Mouse (Mus musculus) limb, embryonic 12.5 days (tissue): Measurements from ENCODE around the gene Wdr93. TPM values are rescaled to one million over a fixed set of nuclear protein-coding genes. Genes with fewer than 3 reads are reported as not detected.

Experiments used
- ATAC-seq: fragments of 200-750 bp; cut with Nextera tagmentation; 2 replicates; pipeline ENCODE4 v1.8.0; 2017; ENCODE audit warnings: low read depth, moderate TSS enrichment; ENCODE audit not compliant: insufficient number of reproducible peaks, insufficient read depth, low FRiP score, low TSS enrichment
- H3K27ac ChIP-seq: fragments of 300-500 bp; sonication (generic); 2 replicates; pipeline ENCODE4 v1.5.1; 2016; ENCODE audit warnings: mild to moderate bottlenecking, moderate library complexity
- H3K27me3 ChIP-seq: fragments of 300-500 bp; sonication (generic); 2 replicates; pipeline ENCODE4 v1.6.1; 2016; ENCODE audit warnings: mild to moderate bottlenecking, moderate library complexity
- H3K36me3 ChIP-seq: fragments of 300-500 bp; sonication (generic); 2 replicates; pipeline ENCODE4 v1.6.1; 2016; ENCODE audit warnings: mild to moderate bottlenecking, moderate library complexity
- H3K4me1 ChIP-seq: fragments of 300-500 bp; sonication (generic); replicated peaks from 2 replicates; pipeline ENCODE4 v1.6.1; 2016
- H3K4me2 ChIP-seq: fragments of 300-500 bp; sonication (generic); 2 replicates; pipeline ENCODE4 v1.6.1; 2016; ENCODE audit warnings: mild to moderate bottlenecking, moderate library complexity
- H3K4me3 ChIP-seq: fragments of 300-500 bp; sonication (generic); replicated peaks from 2 replicates; pipeline ENCODE4 v1.5.1; 2016; ENCODE audit warnings: mild to moderate bottlenecking
- H3K9ac ChIP-seq: fragments of 300-500 bp; sonication (generic); replicated peaks from 2 replicates; pipeline ENCODE4 v1.6.1; 2016; ENCODE audit warnings: mild to moderate bottlenecking, moderate library complexity
- H3K9me3 ChIP-seq: fragments of 300-500 bp; sonication (generic); 2 replicates; pipeline ENCODE4 v1.6.1; 2016; ENCODE audit warnings: mild to moderate bottlenecking, moderate library complexity
- WGBS: fragments of 180-500 bp; shearing (Covaris S2); methylation state at CpG from one replicate; pipeline ENCODE4 v1.1.7; 2016; 5-methylcytosine and 5-hydroxymethylcytosine counted together
- polyA plus RNA-seq: library from polyadenylated mRNA; unstranded; fragments of >200 nt; fragmentation: Nextera tagmentation; extraction: Ambion mirVana; gene quantifications from 2 replicates; pipeline ENCODE4 v1.2.1, GENCODE M21; 2016

Gene Wdr93
- 0.32 and 0.35 TPM in 2 replicates for polyA plus RNA-seq

- Histone ChIP-seq H3K27ac (no peak within 1 kb of the TSS), H3K9ac (peak within 1 kb of the TSS; percentile 71), H3K27me3 (no peaks in the 10 kb centered on the region), H3K4me1 (peaks cover 7% of the 10 kb centered on the region), H3K36me3 (peaks cover 10% of the 10 kb centered on the region; the same call in 1 of the 2 replicates), H3K4me3 (peak within 1 kb of the TSS; percentile 78), H3K4me2 (peak within 1 kb of the TSS; percentile 91), H3K9me3 (no peaks in the 10 kb centered on the region)
- ATAC-seq, result peak; percentile 89
- 3% methylated on average over 46 of the region's 46 CpGs for WGBS
Measured at GRCm38 (mm10) chr7:79742659-79743536, at the start of gene Wdr93, which contains the start of gene Pex11a. Gene Wdr93, plus strand, starts transcription at chr7:79743163. Gene Pex11a, minus strand, starts transcription at chr7:79743131.

GRCm38 (mm10) chr7:79696495-79696894 lies 46.5 kb upstream of the Wdr93 start:
- Histone ChIP-seq H3K9ac (no peak overlapping the region), H3K27me3 (no peaks in the 10 kb centered on the region), H3K4me3 (no peak overlapping the region), H3K27ac (no peak overlapping the region), H3K4me1 (no peaks in the 10 kb centered on the region), H3K4me2 (no peak overlapping the region), H3K9me3 (no peaks in the 10 kb centered on the region), H3K36me3 (peaks cover 96% of the 10 kb centered on the region)
- ATAC-seq, result no peak
- WGBS, result 91% methylated on average over 8 of the region's 8 CpGs

DNA sequence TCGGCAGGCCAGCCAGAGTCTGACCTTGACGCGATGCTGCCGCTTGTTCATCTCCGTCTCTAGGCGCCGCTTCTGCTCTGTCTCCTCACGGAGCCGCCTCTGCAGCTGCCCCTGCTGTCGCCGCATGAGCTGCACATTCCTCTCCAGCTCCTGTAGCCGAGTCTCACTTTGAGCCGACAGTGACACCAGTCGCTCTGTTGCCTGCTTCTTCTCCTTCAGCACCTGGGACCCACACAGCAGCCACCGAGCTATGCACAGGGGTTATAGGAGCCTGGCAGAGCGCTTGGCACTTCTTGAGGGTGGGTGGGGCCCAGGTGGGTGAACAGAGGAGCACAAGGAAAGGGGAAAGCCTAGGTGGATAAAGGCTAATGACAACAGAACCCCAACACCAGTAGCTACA lies 40.2 kb upstream of the Wdr93 start:
- WGBS, result 82% methylated on average over 16 of the region's 16 CpGs
- ATAC-seq, result no peak
- no peaks in the 10 kb centered on the region for H3K27me3 ChIP-seq

DNA sequence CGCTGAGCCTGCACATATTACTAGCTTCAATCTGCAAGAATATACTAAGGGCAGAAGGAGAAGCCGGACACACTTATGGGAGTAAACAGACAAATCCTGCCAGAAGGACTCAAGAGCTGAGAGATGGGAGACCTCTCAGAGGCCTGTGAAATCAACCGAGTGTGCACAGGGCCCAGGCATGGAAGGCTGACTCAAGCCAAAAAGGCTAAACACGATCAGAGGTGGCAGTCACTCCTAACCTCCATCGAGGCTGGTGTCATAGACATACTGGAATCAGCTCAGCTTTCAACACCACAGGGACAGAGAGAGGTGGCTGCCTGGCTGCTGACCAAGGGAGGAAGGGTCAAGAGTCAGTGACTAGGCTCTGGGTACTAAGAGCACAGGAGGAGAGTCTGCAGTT lies 37.8 kb upstream of the Wdr93 start:
- Histone ChIP-seq H3K4me2 (no peak overlapping the region), H3K9me3 (no peaks in the 10 kb centered on the region), H3K27me3 (peaks cover 8% of the 10 kb centered on the region), H3K4me3 (no peak overlapping the region), H3K9ac (no peak overlapping the region), H3K36me3 (peaks cover 90% of the 10 kb centered on the region), H3K4me1 (peaks cover 6% of the 10 kb centered on the region), H3K27ac (no peak overlapping the region)
- 92% methylated on average over 5 of the region's 5 CpGs for WGBS
- ATAC-seq, result no peak

More for the DNA sequence above, 40.2 kb upstream of the Wdr93 start:
- Histone ChIP-seq H3K27ac (no peak overlapping the region), H3K9ac (no peak overlapping the region), H3K4me3 (no peak overlapping the region), H3K36me3 (peaks cover 100% of the 10 kb centered on the region), H3K4me2 (no peak overlapping the region), H3K4me1 (no peaks in the 10 kb centered on the region), H3K9me3 (no peaks in the 10 kb centered on the region)

DNA sequence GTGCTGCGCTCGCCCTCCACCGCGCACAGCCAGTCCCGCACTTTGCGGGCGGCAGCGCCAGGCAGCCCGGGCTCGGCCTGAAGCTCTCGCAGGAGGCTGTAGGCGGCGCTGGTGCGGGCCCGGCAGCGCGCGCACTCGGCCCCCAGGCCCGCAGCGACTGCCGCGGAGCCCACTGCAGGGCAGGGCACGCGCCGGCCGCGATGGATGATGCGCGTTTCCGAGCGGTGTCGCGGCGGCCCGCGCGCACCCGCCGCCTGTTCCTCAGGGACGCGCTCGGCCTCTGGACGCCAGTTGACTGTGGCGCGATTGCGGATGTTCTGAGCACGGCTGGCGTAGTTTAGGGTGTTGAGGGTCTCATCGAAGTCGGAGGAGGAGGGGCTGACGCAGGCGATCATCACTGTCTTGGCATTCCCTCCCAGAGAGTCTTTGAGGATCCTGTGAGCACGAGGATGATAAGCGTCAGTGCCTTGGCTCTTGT lies 32.8 kb upstream of the Wdr93 start:
- Histone ChIP-seq H3K4me2 (peak overlapping the region; percentile 76), H3K27me3 (peaks cover 24% of the 10 kb centered on the region), H3K9ac (peak overlapping the region; percentile 63), H3K4me1 (peaks cover 19% of the 10 kb centered on the region), H3K36me3 (peaks cover 54% of the 10 kb centered on the region), H3K4me3 (peak overlapping the region; percentile 45), H3K27ac (no peak overlapping the region), H3K9me3 (no peaks in the 10 kb centered on the region)
- WGBS, result under 1% methylated on average over 55 of the region's 55 CpGs
- ATAC-seq, result no peak; the same call in 1 of the 2 replicates

DNA sequence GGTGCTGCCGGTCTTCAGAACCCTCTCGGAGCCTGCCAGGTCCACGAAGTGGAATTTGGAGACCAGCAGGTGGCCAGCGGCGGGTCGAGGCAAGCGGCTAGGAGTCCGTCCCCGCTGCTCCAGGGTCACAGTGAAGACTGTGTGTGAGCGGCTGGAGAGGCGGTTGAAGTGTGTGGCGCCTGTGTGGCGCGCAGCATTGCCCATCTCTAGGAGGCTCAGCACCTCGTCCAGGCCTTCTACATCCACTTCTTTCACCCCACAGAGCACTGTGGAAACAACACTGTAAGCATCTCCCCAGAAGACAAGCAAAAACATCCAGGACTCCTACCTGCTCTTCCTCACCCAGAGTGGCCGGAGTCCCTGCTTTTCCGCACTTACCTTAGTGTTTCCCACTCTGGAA lies 32.1 kb upstream of the Wdr93 start:
- H3K4me1 ChIP-seq, result peaks cover 19% of the 10 kb centered on the region
- no peaks in the 10 kb centered on the region for H3K9me3 ChIP-seq

GRCm38 (mm10) chr7:79715187-79715981 lies 27.6 kb upstream of the Wdr93 start, which contains the start of gene Kif7:
Gene Kif7, minus strand, starts transcription at chr7:79715720.
- Histone ChIP-seq H3K4me3 (peak within 1 kb of the TSS; percentile 78), H3K4me1 (peaks cover 11% of the 10 kb centered on the region), H3K27ac (0 out of 2 replicates have a peak within 1 kb of the TSS, but pooled peaks have one; percentile 50), H3K9me3 (no peaks in the 10 kb centered on the region), H3K4me2 (peak within 1 kb of the TSS; percentile 82), H3K27me3 (peaks cover 25% of the 10 kb centered on the region), H3K9ac (peak within 1 kb of the TSS; percentile 77), H3K36me3 (peaks cover 13% of the 10 kb centered on the region; the same call in 1 of the 2 replicates)
- peak; percentile 87 for ATAC-seq
- 1% methylated on average over 54 of the region's 55 CpGs for WGBS

More for the DNA sequence above, 32.1 kb upstream of the Wdr93 start:
- 32% methylated on average over 17 of the region's 17 CpGs for WGBS
- no peak overlapping the region for H3K27ac ChIP-seq
- H3K27me3 ChIP-seq, result peaks cover 24% of the 10 kb centered on the region
- no peak overlapping the region for H3K9ac ChIP-seq
- ATAC-seq, result no peak
- H3K4me3 ChIP-seq, result peak overlapping the region; percentile 45
- H3K36me3 ChIP-seq, result peaks cover 47% of the 10 kb centered on the region
- H3K4me2 ChIP-seq, result peak overlapping the region; percentile 76

DNA sequence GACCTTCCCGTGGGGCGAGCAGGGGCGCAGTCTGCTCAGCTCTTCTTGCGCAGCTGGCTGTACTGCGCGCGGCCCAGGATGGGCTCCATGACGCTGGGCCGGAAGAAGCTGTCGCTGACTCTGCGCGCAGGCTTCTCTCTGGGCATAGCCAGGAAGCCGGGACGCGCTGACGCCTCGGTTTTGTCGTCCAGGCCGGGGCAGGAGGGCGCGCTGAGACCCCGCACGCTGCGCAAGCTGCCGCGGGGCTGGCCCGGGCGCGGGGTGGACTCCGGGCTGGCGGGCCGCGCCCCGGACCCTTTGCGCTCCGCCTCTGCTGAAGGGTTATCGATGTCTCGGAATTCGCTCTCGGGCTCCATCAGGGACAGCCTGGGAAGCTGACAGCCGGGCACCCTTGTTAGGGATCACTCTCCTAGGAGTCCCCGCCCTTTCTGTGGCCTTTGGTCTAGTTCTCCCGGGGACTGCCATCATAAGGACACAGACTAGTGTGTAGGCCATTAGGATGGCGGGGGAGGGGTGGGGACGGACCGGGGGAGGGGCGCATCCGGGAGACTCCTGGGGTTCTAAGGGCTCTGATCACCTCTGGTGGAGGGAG lies 21.5 kb upstream of the Wdr93 start:
- ATAC-seq, result peak; percentile 54
- under 1% methylated on average over 48 of the region's 48 CpGs for WGBS
- no peaks in the 10 kb centered on the region for H3K36me3 ChIP-seq
- 0 out of 2 replicates have a peak, but pooled peaks cover 11% of the 10 kb centered on the region for H3K4me1 ChIP-seq
- 0 out of 2 replicates have a peak overlapping the region, but pooled peaks have one; percentile 41 for H3K27ac ChIP-seq
- H3K9ac ChIP-seq, result peak overlapping the region; percentile 73
- H3K4me3 ChIP-seq, result peak overlapping the region; percentile 62
- H3K9me3 ChIP-seq, result no peaks in the 10 kb centered on the region
- peaks cover 50% of the 10 kb centered on the region for H3K27me3 ChIP-seq
- H3K4me2 ChIP-seq, result peak overlapping the region; percentile 90

DNA sequence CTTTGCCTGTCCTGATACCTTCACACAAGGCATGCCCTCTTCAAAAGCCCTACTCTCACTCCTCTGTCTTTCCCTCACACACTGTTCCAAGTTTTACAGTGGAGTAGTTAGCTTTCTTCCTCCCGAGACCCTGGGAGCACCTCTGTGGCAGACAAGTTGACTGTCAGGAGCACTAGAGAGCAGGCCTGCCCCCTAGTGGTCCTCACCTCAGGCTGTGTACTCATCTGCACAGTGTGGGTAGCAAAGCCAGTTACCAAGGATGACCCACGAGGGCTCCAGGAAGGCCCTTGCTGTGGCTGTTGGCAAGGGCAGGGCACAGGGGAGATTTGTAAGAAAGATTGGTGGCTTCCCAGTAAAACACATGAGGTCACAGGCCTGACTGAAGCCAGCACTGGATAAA lies 15.9 kb upstream of the Wdr93 start:
- 9% methylated on average over 2 of the region's 2 CpGs for WGBS
- Histone ChIP-seq H3K27me3 (peaks cover 37% of the 10 kb centered on the region), H3K4me2 (no peak overlapping the region), H3K4me3 (no peak overlapping the region), H3K9ac (no peak overlapping the region), H3K36me3 (no peaks in the 10 kb centered on the region), H3K4me1 (0 out of 2 replicates have a peak, but pooled peaks cover 3% of the 10 kb centered on the region), H3K9me3 (no peaks in the 10 kb centered on the region), H3K27ac (no peak overlapping the region)
- ATAC-seq, result no peak

DNA sequence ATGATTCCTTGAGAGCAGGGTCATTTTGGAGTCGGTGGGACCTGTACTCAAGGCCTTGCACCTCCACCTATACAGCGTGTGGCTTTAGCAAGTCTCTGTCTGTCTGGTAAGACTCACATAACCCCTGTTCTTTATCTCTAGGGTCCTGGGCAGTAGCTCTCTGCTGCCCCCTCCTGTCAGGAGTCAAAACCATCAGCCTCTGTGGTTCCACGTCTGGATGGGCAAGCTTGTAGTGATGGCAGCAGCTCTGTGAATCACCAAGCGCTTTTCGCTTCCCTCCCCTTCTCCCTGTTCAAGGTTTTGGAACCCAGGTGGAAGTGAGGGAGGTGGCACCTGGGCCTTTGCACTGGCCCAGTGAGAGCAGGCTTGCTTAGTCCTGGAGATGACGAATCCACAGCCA lies 14.7 kb upstream of the Wdr93 start:
- 29% methylated on average over 6 of the region's 6 CpGs for WGBS
- Histone ChIP-seq H3K4me3 (no peak overlapping the region), H3K36me3 (no peaks in the 10 kb centered on the region), H3K9ac (no peak overlapping the region), H3K27ac (no peak overlapping the region), H3K4me1 (0 out of 2 replicates have a peak, but pooled peaks cover 3% of the 10 kb centered on the region), H3K4me2 (no peak overlapping the region), H3K27me3 (peaks cover 25% of the 10 kb centered on the region), H3K9me3 (no peaks in the 10 kb centered on the region)
- no peak for ATAC-seq
